Mouse (Mus musculus) induced T-regulatory cell, adult 2 months (primary cell): ENCODE results near the gene Atg2a.

Source experiments
- DNase-seq: peaks from one replicate; pipeline ENCODE4 v3.0.0-alpha.2; 2012; ENCODE audit warnings: low read depth

Gene Atg2a

GRCm38 (mm10) chr19:6241274-6242107 is at the start of gene Atg2a:
TSS of gene Atg2a (plus strand) at chr19:6241668.
- DNase-seq, result peak; percentile 99

GRCm38 (mm10) chr19:6204265-6204664 is 37.2 kb upstream of the Atg2a start:
- DNase-seq, result no peak

GRCm38 (mm10) chr19:6206716-6207115 is 34.8 kb upstream of the Atg2a start:
- DNase-seq, result no peak

GRCm38 (mm10) chr19:6216046-6216705 is 25.3 kb upstream of the Atg2a start:
- no peak for DNase-seq

- no peak for DNase-seq
These were observed 22.9 kb upstream of the Atg2a start for GRCm38 (mm10) chr19:6218606-6219005.

GRCm38 (mm10) chr19:6226135-6226534 is 15.3 kb upstream of the Atg2a start, which contains the start of gene Gpha2:
TSS of gene Gpha2 (plus strand) at chr19:6226380.
- no peak for DNase-seq

GRCm38 (mm10) chr19:6226763-6227162 is 14.7 kb upstream of the Atg2a start:
- no peak for DNase-seq

- no peak for DNase-seq
These were observed 13.6 kb upstream of the Atg2a start for GRCm38 (mm10) chr19:6227864-6228263.

- DNase-seq, result no peak
These were observed 11.1 kb upstream of the Atg2a start for GRCm38 (mm10) chr19:6230411-6230810.

GRCm38 (mm10) chr19:6231036-6231435 is 10.4 kb upstream of the Atg2a start:
- no peak for DNase-seq

GRCm38 (mm10) chr19:6233647-6234046 is 7.8 kb upstream of the Atg2a start:
- DNase-seq, result no peak

GRCm38 (mm10) chr19:6234337-6235083 is 7.0 kb upstream of the Atg2a start:
- DNase-seq, result no peak

- peak; percentile 98 for DNase-seq
These were observed 6.1 kb upstream of the Atg2a start, which contains the start of gene Ppp2r5b for GRCm38 (mm10) chr19:6235084-6236052. TSS of gene Ppp2r5b (minus strand) at chr19:6235872.

- DNase-seq, result peak; percentile 91
These were observed 5.4 kb upstream of the Atg2a start for GRCm38 (mm10) chr19:6236053-6236441.

GRCm38 (mm10) chr19:6236842-6237241 is 4.6 kb upstream of the Atg2a start:
- no peak for DNase-seq

GRCm38 (mm10) chr19:6238740-6239139 is 2.7 kb upstream of the Atg2a start:
- no peak for DNase-seq

- no peak for DNase-seq
These were observed 1.3 kb upstream of the Atg2a start for GRCm38 (mm10) chr19:6240136-6240535.

GRCm38 (mm10) chr19:6240725-6241124 is 743 bp upstream of the Atg2a start:
- no peak for DNase-seq

GRCm38 (mm10) chr19:6242281-6242680 is 813 bp downstream of the Atg2a start:
- DNase-seq, result peak; percentile 93

- no peak for DNase-seq
These were observed 1.8 kb downstream of the Atg2a start for GRCm38 (mm10) chr19:6243226-6243625.

GRCm38 (mm10) chr19:6245806-6246205 is 4.3 kb downstream of the Atg2a start:
- no peak for DNase-seq
